Mouse (Mus musculus) lung, embryonic 15.5 days (tissue): ENCODE measurements around the gene Zfp672. TPM values are rescaled to one million over a fixed set of nuclear protein-coding genes. Genes with fewer than 3 reads are reported as not detected.
A peak's percentile ranks its signal among the peaks of the same experiment; 100 is the strongest.

Experiments
- ATAC-seq: fragments of 200-750 bp; cut with Nextera tagmentation; 2 replicates; pipeline ENCODE4 v1.8.0; 2017; ENCODE audit warnings: moderate number of reproducible peaks, borderline replicate concordance; ENCODE audit not compliant: low FRiP score, low TSS enrichment; ENCODE audit errors: extremely low read depth
- H3K27ac ChIP-seq: fragments of 300-500 bp; sonication (generic); 2 replicates; pipeline ENCODE4 v1.5.1; 2015; ENCODE audit warnings: moderate library complexity, mild to moderate bottlenecking, inconsistent platforms
- H3K27me3 ChIP-seq: fragments of 300-500 bp; sonication (generic); 2 replicates; pipeline ENCODE4 v1.6.1; 2015; ENCODE audit warnings: inconsistent platforms
- H3K36me3 ChIP-seq: fragments of 300-500 bp; sonication (generic); 2 replicates; pipeline ENCODE4 v1.6.1; 2015; ENCODE audit warnings: inconsistent platforms
- H3K4me1 ChIP-seq: fragments of 300-500 bp; sonication (generic); 2 replicates; pipeline ENCODE4 v1.6.1; 2015; ENCODE audit warnings: inconsistent platforms
- H3K4me2 ChIP-seq: fragments of 300-500 bp; sonication (generic); 2 replicates; pipeline ENCODE4 v1.6.1; 2015; ENCODE audit warnings: inconsistent platforms, mild to moderate bottlenecking, moderate library complexity
- H3K4me3 ChIP-seq: fragments of 300-500 bp; sonication (generic); 2 replicates; pipeline ENCODE4 v1.5.1; 2015; ENCODE audit warnings: mild to moderate bottlenecking, inconsistent platforms
- H3K9ac ChIP-seq: fragments of 300-500 bp; sonication (generic); 2 replicates; pipeline ENCODE4 v1.6.1; 2015; ENCODE audit warnings: inconsistent platforms
- H3K9me3 ChIP-seq: fragments of 300-500 bp; sonication (generic); 2 replicates; pipeline ENCODE4 v1.6.1; 2016; ENCODE audit warnings: inconsistent platforms
- WGBS: fragments of 180-500 bp; shearing (Covaris S2); methylation state at CpG from one replicate; pipeline ENCODE4 v1.1.7; 2015; 5-methylcytosine and 5-hydroxymethylcytosine counted together
- polyA plus RNA-seq: library from polyadenylated mRNA; unstranded; fragments of >200 nt; fragmentation: Nextera tagmentation; extraction: Ambion mirVana; gene quantifications from 2 replicates; pipeline ENCODE4 v1.2.1, GENCODE M21; 2015

The Zfp672 gene
- polyA plus RNA-seq, 1 experiment from 2014 or later, result 32.3 TPM

GRCm38 (mm10) chr11:58302774-58303445 is 27.2 kb downstream of the Zfp672 start:
- 1% methylated on average over 26 of the region's 26 CpGs for WGBS
- H3K27me3 ChIP-seq, result no peaks in the 10 kb centered on the region
- peaks cover 24% of the 10 kb centered on the region for H3K4me1 ChIP-seq
- peak overlapping the region; percentile 67 for H3K4me2 ChIP-seq
- H3K36me3 ChIP-seq, result no peaks in the 10 kb centered on the region
- peak; percentile 37 for ATAC-seq
- H3K9ac ChIP-seq, result peak overlapping the region; percentile 48
- peak overlapping the region; percentile 94 for H3K27ac ChIP-seq
- H3K4me3 ChIP-seq, result peak overlapping the region; percentile 58
- H3K9me3 ChIP-seq, result no peaks in the 10 kb centered on the region

GRCm38 (mm10) chr11:58301837-58302754 is 28.0 kb downstream of the Zfp672 start:
- under 1% methylated on average over 36 of the region's 36 CpGs for WGBS
- peak; percentile 91 for ATAC-seq
- H3K9ac ChIP-seq, result peak overlapping the region; percentile 48
- H3K27me3 ChIP-seq, result no peaks in the 10 kb centered on the region
- peaks cover 17% of the 10 kb centered on the region for H3K4me1 ChIP-seq
- peak overlapping the region; percentile 67 for H3K4me2 ChIP-seq
- no peaks in the 10 kb centered on the region for H3K36me3 ChIP-seq
- no peaks in the 10 kb centered on the region for H3K9me3 ChIP-seq
- H3K4me3 ChIP-seq, result peak overlapping the region; percentile 58
- H3K27ac ChIP-seq, result peak overlapping the region; percentile 94

- Histone ChIP-seq H3K9me3 (no peaks in the 10 kb centered on the region), H3K4me1 (peaks cover 10% of the 10 kb centered on the region), H3K4me3 (peak overlapping the region; percentile 58), H3K27ac (no peak overlapping the region), H3K4me2 (peak overlapping the region; percentile 67), H3K27me3 (no peaks in the 10 kb centered on the region), H3K9ac (no peak overlapping the region), H3K36me3 (no peaks in the 10 kb centered on the region)
- no peak for ATAC-seq
- WGBS, result 10% methylated on average over 13 of the region's 13 CpGs
These were observed 29.1 kb downstream of the Zfp672 start for GRCm38 (mm10) chr11:58301057-58301456.

GRCm38 (mm10) chr11:58297396-58297795 is 32.7 kb downstream of the Zfp672 start:
- Histone ChIP-seq H3K27ac (no peak overlapping the region), H3K4me3 (no peak overlapping the region), H3K9ac (no peak overlapping the region), H3K4me1 (peaks cover 5% of the 10 kb centered on the region; the same call in 1 of the 2 replicates), H3K9me3 (no peaks in the 10 kb centered on the region), H3K36me3 (no peaks in the 10 kb centered on the region), H3K4me2 (no peak overlapping the region), H3K27me3 (no peaks in the 10 kb centered on the region)
- no peak for ATAC-seq
- WGBS, result 83% methylated on average over 6 of the region's 6 CpGs

- ATAC-seq, result peak; percentile 52; the same call in 1 of the 2 replicates
- WGBS, result 39% methylated on average over 4 of the region's 4 CpGs
These were observed 37.3 kb downstream of the Zfp672 start for GRCm38 (mm10) chr11:58292791-58293190.

DNA sequence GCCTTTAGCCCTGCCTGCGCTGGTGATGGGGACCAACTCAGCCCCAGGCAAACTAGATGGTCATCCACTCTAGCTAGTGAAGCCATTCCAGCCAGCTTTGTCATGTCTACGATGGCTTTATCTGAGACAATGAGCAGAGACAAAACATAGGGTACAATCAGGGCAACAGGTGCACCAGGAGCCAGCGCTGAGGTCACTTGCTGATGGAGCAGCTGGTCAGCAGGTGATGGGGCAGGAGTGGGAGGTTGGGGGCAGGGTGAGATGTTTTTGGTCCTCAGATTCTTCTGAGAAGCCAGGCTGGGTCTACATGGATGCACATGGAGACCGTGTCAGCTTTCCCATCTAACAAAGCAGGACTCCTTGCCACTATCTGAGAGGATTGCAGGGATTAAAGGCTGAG is 39.3 kb downstream of the Zfp672 start:
- Histone ChIP-seq H3K9ac (no peak overlapping the region), H3K4me1 (no peaks in the 10 kb centered on the region), H3K4me2 (no peak overlapping the region), H3K4me3 (no peak overlapping the region), H3K36me3 (no peaks in the 10 kb centered on the region), H3K9me3 (no peaks in the 10 kb centered on the region), H3K27ac (no peak overlapping the region), H3K27me3 (no peaks in the 10 kb centered on the region; the same call in 1 of the 2 replicates)
- 77% methylated on average over 4 of the region's 4 CpGs for WGBS
- ATAC-seq, result no peak

More at GRCm38 (mm10) chr11:58292791-58293190, 37.3 kb downstream of the Zfp672 start:
- Histone ChIP-seq H3K9me3 (no peaks in the 10 kb centered on the region), H3K27ac (no peak overlapping the region), H3K4me2 (no peak overlapping the region), H3K9ac (no peak overlapping the region), H3K27me3 (no peaks in the 10 kb centered on the region), H3K4me1 (no peaks in the 10 kb centered on the region), H3K4me3 (no peak overlapping the region), H3K36me3 (no peaks in the 10 kb centered on the region)

DNA sequence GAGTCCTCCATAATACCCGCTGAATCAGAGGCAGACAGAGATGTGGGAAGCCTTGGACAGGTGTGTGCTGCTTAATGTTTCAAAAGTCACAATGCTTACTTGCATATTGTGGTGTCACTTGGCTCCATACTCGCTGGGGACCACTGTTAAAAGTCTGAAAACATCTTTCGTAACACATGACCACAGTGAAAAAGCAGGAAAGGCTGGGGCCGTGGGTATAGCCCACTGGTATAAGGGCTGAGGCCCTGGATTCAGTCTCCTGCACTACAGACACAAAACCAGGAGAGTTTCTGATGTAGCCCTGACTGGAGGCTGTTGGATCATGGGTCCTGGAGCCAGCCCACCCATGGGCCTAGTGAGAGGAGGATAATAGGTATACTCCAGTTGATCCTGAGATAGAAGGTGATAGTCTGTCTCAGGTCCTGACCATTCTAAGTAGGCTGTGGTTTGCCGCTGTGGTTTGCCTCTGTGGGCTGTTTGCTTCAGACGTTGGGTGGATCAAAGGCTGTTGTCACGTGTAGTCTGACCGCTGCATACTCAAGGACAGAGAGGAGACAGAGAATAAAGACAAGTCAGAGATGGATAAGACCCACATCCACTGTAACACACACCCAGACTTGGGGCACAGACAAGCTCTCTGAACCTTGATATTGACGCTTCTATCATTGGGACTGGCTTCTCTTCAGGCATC is 40.0 kb downstream of the Zfp672 start:
- no peaks in the 10 kb centered on the region for H3K9me3 ChIP-seq
- no peaks in the 10 kb centered on the region for H3K36me3 ChIP-seq
- H3K4me1 ChIP-seq, result no peaks in the 10 kb centered on the region
- ATAC-seq, result no peak
- H3K27ac ChIP-seq, result no peak overlapping the region
- H3K4me3 ChIP-seq, result no peak overlapping the region
- no peaks in the 10 kb centered on the region; the same call in 1 of the 2 replicates for H3K27me3 ChIP-seq
- H3K4me2 ChIP-seq, result no peak overlapping the region
- no peak overlapping the region for H3K9ac ChIP-seq
- 71% methylated on average over 9 of the region's 9 CpGs for WGBS

- ATAC-seq, result no peak
- 81% methylated on average over 5 of the region's 5 CpGs for WGBS
- no peaks in the 10 kb centered on the region for H3K4me1 ChIP-seq
These were observed 47.6 kb downstream of the Zfp672 start for GRCm38 (mm10) chr11:58282518-58282917.

GRCm38 (mm10) chr11:58281970-58282496 is 48.1 kb downstream of the Zfp672 start:
- ATAC-seq, result no peak
- 78% methylated on average over 13 of the region's 13 CpGs for WGBS

More at GRCm38 (mm10) chr11:58282518-58282917, 47.6 kb downstream of the Zfp672 start:
- Histone ChIP-seq H3K9me3 (no peaks in the 10 kb centered on the region), H3K36me3 (no peaks in the 10 kb centered on the region), H3K4me2 (no peak overlapping the region), H3K4me3 (no peak overlapping the region), H3K27ac (no peak overlapping the region), H3K9ac (no peak overlapping the region), H3K27me3 (peaks cover 3% of the 10 kb centered on the region; the same call in 1 of the 2 replicates)

DNA sequence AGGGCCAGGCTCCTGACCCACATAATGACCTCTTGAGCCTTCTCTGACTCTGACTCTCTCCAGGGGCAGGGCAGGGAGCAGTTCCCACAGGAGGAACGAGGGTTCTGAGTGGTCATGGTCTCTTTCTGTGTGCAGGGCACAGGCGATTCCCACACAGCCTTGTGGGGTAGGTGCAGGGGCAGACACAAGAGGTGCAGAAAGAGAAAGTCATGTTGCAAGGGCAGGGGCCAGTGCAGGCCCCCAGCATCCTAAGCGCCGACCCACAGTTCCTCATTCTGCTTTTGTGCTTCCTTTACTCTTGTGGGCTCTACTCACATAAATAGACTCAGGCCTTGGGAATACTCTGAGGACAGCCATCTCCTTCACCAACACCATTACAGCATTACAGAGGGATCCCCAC is 54.4 kb downstream of the Zfp672 start:
- Histone ChIP-seq H3K36me3 (no peaks in the 10 kb centered on the region), H3K4me2 (no peak overlapping the region), H3K4me1 (no peaks in the 10 kb centered on the region), H3K9me3 (no peaks in the 10 kb centered on the region), H3K27ac (no peak overlapping the region), H3K27me3 (no peaks in the 10 kb centered on the region), H3K4me3 (no peak overlapping the region), H3K9ac (no peak overlapping the region)
- no peak for ATAC-seq
- WGBS, result 69% methylated on average over 4 of the region's 4 CpGs

More at GRCm38 (mm10) chr11:58281970-58282496, 48.1 kb downstream of the Zfp672 start:
- peaks cover 3% of the 10 kb centered on the region; the same call in 1 of the 2 replicates for H3K27me3 ChIP-seq
- H3K9me3 ChIP-seq, result no peaks in the 10 kb centered on the region
- H3K36me3 ChIP-seq, result no peaks in the 10 kb centered on the region
- no peaks in the 10 kb centered on the region for H3K4me1 ChIP-seq
- H3K9ac ChIP-seq, result no peak overlapping the region
- no peak overlapping the region for H3K4me3 ChIP-seq
- H3K27ac ChIP-seq, result no peak overlapping the region
- no peak overlapping the region for H3K4me2 ChIP-seq

DNA sequence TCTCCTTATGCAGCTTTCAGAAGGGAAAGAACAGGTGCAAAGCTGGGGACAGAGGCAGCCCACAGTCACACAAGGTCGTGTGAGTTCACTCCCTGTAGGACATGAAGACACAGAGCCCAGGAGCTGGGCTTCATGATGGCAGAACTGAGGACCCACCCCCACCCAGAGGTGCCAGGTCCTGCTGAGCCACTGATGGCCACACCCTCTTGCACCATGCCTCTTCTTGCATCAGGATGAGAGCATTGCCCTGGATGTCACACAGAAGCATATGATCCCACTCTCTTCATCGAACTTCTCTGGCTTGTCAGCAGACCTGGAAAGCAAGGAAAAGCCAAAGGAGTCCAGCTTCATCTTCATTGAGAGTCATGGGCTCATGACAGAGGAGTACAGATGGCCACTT is 55.6 kb downstream of the Zfp672 start, which contains the start of gene 4930438A08Rik:
Gene 4930438A08Rik (plus strand): TSS at position 228 of the 400 bp plus-strand sequence.
- no peaks in the 10 kb centered on the region for H3K36me3 ChIP-seq
- no peak for ATAC-seq
- no peaks in the 10 kb centered on the region for H3K27me3 ChIP-seq
- no peak within 1 kb of the TSS for H3K4me2 ChIP-seq
- no peak within 1 kb of the TSS for H3K27ac ChIP-seq
- no peak within 1 kb of the TSS for H3K4me3 ChIP-seq
- no peaks in the 10 kb centered on the region for H3K9me3 ChIP-seq
- no peaks in the 10 kb centered on the region for H3K4me1 ChIP-seq
- WGBS, result 33% methylated on average over 2 of the region's 2 CpGs
- no peak within 1 kb of the TSS for H3K9ac ChIP-seq
